Mouse (Mus musculus): ENCODE measurements around the gene Gm20388.

The Gm20388 gene

DNA sequence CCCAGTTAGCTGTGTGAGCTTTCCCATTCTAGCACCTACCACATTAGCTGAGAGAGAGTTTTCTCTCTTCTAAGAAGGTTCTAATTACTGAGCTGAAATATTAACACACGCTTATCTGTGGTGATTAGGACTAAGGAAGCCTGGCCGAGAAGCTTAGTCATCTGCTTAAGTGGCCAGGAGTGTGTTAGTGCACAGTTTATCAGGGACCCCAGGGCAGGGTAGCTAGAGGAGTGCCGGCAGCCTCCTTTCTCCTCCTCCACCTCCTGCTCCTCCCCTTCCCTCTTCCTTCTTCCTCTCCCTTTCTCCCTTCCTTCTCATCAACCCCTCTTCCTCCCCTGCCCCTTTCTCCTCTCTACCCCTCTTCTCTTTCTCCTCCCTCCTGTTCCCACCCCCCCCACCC is 4339.6 kb downstream of the Gm20388 start:
- no peak for DNase-seq (ENCODE audit: low spot score)

DNA sequence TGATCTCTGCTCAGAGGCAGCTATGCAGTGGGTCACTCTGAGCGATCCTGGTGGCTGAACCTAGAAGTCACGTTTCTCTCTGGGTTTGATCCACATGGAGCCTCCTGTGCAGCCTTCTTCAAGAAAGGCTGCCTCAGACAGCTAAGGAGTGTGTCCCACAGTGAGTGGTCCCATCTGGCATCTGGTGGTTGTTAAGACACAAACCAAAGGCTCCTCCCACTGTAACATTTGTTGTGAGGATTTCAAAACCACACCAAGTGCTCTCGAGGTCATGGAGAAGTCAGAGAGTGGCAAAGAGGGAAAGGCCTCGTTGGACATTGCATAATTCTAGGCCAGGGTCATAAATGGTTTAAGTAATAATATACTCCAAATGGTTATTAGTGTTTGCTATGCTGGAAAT is 4340.1 kb downstream of the Gm20388 start:
- DNase-seq (ENCODE audit: low spot score) = no peak

DNA sequence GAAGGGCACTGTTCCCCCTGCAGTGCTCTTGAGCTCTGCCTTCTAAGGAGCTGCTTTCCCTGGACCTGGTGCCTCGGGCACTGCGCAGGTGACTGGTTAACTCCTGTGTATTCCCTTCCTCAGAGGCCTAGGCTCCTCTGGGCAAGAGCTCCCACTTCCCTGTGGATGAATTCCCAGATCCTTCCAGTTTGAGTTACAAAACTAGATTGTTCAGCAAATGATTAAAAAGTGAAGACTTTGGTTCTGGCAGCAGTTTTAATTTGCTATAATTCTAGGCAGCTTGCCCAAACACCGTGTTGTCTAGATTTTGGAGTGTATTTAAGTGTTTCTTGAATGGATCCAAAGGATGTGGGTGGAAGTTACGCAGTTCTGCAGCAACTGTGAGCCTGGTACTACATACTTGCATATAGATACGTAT is 4341.9 kb downstream of the Gm20388 start:
- DNase-seq (ENCODE audit: low spot score) = no peak

DNA sequence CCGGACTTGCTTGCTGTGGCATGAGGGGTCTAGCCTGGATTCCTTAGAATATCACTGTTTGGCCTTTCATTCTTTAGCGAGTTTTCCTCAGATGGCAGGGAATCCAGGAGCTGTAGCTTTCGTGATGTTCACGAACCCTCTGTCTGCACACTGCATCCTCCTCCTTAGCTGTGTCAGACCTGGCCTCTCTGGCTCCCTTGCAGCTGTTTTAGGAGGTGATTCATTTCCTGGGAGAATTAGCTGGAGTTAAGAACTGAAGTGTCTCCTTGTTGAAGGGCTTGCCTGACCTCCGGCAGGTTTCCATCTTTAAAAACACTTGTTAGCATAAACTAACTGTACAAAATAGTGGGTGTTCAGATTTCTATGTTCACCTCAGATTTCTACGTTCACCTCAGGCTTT is 4343.3 kb downstream of the Gm20388 start:
- no peak for DNase-seq (ENCODE audit: low spot score)

DNA sequence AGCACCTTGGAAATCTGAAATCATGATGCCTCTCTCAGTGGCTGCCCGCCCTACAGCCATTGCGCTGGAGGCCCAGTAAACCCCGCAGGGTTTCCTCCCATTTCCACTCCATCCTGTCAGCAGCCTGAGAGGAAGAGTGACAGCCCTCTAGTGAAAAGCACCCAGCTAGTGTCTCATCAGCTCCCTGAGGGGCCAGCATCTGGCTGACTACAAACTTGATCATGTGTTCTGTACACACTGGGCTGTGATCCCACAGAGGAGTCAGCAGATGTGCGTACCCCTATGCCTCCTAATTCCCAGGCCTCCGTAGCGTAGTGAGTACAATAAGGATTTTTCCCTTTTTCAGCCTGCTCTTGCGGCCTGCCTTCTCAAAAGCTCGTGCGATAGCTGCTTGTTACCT is 4346.2 kb downstream of the Gm20388 start:
- no peak for DNase-seq (ENCODE audit: low spot score)

DNA sequence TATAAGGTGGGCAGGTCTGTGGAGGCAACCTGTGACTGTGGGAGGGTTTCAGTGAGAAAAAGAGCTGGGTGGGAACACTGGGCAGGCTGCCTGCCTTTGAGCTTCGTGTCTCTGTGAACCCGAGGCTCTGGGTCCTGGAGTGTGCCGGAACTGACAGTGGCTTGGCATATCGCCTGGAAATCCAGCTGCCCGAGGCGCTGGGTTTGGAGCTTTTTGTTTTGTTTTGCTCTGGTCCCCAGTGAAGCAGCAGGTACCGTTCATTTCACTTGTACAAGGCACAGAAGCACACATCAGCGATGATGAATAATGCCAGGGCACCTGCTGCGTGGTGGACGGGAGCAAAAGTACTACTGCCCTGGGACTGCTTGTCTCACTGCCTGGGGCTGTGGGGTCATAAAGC is 4346.7 kb downstream of the Gm20388 start:
- DNase-seq (ENCODE audit: low spot score) = no peak

DNA sequence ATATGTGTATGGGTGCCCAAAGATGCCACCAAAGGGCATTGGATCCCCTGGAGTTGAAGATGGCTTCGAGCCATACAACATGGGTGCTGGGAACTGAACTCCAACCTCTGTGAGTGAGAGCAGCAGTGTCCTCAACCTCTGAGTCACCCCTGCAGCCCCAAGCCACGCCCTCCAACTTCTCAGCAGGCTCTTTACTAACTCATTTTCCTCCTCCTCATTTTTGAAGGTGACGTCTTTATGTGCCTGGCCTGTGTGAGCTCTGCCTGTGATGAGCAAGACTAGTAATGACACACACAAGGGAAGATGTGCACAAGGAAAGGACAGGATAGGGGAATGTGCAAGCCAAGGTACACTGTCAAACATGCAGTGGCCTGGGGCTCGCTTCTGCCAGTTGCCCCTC is 4348.5 kb downstream of the Gm20388 start:
- DNase-seq (ENCODE audit: low spot score) = no peak

DNA sequence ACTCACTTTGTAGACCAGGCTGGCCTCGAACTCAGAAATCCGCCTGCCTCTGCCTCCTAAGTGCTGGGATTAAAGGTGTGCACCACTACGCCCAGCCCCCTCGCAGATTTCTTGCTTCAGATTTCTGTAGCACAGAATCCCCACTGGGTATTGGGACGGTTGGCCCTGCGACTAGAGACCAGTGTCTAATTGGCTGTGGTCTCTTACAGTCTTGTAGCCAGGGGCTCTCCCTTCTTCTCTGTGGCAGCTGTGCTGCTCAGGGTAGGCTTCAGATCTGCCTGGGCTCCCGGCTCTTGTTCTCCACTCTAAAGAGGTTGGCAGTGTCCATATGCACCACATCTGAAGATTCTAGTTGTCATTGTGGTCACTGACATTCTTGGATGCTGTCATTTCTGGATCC is 4349.3 kb downstream of the Gm20388 start:
- DNase-seq (ENCODE audit: low spot score) = no peak

DNA sequence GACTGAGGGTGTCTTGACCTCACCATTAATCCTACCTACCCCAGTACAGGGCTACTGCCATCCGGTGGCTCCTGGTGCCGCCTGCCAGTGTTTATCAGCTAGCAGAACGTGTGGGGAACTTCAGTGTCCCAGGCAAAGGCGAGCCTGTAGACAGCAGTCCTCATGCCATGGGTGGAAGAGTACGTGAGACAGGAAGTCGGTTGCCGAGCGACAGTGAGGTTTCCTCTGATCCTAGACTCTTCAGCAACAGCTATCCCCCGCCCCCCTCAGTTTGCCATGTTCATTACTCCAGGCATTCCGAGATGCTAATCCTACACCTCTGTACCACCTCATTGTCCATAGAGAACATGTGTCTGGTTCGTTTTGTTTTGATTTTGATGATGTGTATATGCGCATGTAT is 4349.7 kb downstream of the Gm20388 start:
- DNase-seq (ENCODE audit: low spot score) = no peak

DNA sequence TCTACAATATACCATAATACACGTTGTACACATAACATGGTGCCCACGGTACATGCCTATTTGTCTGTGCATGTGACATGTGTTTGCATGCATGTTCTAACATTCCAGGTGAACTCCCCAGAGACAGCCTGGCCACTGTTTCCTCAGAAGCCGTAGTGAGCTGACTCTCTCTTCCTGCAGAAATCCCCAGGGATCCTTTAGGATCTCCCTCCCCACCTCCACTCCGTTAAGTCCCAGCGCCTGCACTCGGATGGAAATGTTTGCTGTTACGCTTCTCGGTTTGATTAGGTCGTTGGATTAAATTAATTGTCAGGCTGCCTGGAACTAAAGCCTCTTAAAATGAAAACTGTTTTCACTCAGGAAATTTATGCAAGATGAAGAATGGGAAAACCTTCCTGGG is 4352.4 kb downstream of the Gm20388 start:
- no peak for DNase-seq (ENCODE audit: low spot score)

DNA sequence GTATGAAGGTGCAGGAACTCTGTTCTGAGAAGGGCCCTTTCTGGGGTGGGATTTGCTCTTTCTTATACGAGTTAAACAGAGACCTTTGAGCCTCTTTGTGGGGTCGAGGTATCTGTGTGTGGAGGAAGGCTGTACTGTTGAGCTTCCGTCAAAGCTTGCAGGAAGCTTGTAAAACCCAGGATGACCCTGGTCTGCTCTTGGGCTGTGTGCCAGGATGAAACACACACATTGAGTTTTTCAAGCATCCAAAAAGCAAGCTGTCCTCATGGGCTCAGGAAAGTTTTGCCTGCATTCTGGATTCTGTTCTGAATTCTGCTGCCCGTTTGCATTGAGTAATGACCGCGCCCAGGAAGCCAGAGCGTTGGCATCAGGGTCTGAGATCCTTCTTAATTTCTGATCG is 4353.4 kb downstream of the Gm20388 start:
- no peak for DNase-seq (ENCODE audit: low spot score)

DNA sequence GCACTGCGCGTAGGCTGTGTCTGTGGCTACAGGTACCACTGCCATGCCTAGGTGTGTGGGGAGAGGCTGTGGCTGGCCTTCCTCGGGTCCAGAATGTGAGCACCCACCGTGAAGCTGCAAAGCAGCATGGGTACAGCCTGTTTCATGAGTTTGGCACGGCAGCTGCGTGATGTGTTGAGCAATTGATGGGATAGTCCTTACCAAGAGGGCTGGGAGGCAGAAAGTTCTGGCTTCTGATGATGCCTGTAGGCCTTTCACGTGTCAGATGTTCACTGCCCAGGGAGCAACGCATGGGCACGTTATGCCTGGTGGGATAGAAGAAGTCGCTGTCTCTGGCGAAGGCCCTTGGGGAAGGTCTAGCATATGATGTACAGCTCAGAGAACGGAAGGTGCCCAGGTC is 4354.0 kb downstream of the Gm20388 start:
- DNase-seq (ENCODE audit: low spot score) = no peak

DNA sequence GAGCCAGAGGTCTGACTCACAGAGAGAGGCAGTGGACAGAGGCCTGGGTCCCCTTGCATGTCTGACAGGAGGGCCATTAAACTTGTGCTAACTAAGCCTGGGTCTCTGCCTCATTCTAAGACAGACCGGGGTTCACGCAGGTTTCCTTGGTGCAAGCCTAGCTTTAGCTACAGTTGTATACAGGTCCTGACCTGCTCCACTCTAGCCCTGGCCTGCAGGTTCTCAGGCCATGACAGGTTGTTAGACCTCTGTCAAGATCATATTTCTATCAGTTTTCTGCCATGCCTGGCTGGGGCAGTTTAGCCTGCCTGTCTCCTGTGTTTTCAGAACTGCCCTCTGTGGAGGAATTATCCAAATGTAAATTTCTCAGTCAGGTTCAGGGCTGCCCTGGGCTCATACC is 4354.5 kb downstream of the Gm20388 start:
- peak; percentile 37 for DNase-seq (ENCODE audit: low spot score)

DNA sequence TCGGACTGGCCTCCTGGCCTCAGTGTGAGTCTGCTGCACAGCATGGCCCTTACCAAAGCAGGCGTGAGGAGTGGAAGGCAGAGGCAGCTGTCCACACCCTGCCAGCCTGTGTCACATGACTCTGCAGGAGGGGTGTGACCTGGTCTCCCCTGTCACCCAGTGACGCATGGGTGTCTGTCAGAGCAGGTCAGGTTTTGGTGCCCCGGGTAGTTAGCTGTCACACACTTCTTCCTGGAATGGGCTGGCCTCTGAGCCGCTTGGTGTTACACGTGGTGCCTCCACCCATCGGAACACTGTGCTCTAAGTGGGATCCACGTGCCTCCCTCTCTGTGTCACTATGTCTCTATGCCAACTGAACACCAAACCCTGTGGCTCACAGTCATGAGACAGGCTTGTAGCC is 4355.2 kb downstream of the Gm20388 start:
- DNase-seq (ENCODE audit: low spot score) = no peak

DNA sequence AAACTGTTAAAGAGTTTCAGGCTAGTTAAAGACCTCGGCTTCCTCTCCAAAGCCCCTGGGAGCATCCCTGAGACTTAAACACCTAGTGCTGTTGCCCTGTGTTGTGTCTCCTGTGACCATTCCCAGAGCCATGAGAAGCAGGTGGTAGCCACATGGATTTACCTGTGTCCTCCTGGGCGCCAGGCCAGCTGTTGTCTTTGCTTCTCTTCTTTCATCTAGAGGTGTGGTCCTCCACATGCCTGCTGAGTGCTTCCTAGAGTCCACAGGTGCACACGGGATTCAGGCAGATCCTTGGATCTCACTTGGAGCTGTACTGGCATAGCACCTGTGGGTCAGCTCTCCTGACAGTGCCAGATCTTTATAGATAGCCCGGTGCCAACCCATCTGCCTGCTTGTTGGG is 4356.6 kb downstream of the Gm20388 start:
- DNase-seq (ENCODE audit: low spot score) = no peak

DNA sequence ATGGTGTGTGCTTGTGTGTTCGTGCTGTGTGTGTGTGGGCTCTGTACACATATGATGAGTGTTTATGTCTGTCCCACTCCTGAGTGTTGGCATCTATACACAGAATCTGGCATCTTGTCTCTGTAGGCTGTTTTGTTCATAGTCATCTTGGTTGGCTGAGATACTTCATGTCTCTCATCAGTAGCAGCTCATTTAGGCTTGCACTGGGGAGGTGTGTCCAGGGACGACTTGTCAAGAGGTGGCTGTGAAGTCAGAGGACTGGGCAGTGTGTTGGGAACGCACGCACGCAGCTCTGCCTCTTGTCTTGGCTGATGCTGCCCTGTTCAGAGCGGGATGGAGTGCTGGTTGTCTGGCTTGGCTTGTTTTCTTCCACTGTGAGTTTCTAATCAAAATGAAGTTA is 4359.9 kb downstream of the Gm20388 start:
- DNase-seq (ENCODE audit: low spot score) = no peak

DNA sequence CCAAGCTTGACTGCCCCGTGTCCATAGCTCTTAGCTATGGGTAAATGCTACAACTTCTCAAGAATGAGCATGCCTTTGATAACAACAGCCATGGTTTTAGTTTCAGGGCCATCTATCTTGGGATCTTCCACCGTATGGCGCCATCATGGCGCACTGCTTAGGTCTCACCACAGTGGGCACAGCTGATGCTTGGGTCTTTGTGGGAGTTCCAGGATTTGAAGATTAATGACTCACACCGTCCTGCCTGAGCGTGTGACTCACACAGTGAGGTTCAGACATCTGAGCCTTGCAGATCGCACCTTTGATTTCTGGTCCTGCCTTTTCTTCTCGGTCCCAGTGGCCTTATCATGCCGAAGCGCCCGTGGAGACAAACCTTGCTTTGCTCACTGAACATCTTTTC is 4360.3 kb downstream of the Gm20388 start:
- no peak for DNase-seq (ENCODE audit: low spot score)

DNA sequence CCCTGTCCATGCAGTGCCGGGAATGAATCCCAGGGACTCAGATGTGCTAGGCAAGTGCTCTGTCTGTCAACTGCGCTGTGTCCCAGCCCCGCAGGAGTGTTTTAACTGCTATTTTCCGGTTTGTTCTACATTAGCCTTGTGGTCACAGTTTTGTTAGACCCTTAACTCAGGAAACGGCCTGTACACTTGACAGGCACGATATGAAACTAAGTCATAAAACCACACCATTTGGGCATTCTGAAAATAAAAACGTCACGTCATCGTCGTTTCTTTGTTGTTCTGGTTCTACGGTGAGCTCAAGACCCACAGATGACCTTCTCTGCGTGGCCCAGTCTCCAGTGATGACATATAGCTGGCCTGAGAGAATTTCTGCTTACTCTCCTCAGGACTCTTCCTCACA is 4360.9 kb downstream of the Gm20388 start:
- no peak for DNase-seq (ENCODE audit: low spot score)

DNA sequence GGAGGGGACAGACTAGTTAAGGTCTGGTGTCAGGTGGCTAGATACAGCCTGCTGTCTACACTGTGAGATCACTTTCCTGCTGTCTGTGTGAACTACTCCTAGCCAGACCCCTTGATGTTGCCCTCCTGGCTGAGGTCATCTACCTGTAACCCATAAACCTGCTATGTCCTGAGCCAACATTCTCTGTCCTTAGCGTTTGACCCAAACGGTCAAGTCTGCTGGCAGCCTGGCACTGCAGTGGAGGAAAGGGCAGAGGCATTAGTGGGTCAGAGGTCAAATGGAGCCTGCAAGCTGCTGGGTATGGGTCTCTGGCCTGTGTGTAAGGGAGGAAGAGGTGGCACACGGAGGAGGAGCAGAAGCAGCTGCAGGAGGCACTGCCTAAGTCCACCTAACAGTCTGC is 4362.2 kb downstream of the Gm20388 start:
- no peak for DNase-seq (ENCODE audit: low spot score)

DNA sequence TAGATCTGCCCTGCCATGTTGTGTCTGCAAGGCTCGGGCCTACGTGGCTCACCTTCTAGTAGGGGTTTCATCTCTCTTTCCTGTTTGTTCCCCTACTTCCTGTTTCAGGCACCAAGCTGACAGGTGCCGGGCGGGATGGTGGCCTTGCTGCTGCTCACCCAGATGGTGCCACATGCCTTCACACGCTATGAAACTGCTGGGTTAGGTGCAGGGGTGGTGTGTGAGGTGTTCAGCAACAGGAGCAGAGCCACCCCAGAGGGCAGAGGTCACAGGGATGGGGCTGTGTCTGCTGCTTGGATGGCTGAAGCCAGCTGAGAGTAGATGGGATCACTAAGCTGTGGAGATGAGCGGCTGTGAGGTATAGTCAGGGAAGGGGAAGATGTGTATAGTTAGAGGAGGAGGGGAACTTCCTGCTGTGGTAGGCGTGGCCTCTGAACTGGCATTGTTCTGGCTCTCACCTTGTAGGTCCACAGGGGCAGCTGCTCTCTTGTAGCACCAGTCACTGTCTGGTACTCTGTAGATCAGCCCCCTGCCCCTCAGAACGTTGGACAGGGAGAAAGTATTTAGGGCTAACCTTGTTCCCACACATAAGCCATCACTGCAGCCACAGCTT is 4363.1 kb downstream of the Gm20388 start:
- no peak for DNase-seq (ENCODE audit: low spot score)

DNA sequence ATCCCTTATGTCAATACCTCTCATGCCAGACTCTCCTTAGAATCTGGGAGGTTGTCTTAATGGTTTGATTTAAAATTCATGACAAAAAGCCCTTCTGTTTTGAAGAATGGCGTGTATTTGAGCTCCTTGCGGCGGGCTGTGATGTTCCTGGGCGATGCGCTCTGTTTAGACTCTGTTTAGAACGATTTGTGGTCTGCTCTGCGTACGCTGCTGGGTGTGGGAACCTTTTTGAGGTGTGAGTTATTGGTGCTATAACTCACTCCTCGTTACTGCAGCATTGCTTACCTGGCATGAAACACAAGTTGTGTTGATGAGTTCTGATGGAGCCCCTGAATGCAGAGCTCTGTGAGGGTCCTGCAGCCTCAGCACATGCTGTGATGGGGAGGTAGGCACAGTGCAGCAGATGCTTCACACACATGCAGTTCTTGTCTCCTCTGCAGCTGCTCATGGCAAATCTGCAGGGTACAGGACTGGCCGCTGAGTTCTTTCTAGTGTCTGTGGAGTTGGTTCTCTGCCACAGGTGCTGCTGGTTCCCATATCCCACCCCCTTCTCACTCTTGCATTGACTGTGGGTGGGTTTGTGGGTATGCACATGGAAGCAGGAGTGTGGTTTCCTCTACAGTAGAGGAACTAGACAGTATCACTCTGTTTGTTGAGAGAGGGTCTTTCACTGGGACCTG is 4363.9 kb downstream of the Gm20388 start:
- no peak for DNase-seq (ENCODE audit: low spot score)

DNA sequence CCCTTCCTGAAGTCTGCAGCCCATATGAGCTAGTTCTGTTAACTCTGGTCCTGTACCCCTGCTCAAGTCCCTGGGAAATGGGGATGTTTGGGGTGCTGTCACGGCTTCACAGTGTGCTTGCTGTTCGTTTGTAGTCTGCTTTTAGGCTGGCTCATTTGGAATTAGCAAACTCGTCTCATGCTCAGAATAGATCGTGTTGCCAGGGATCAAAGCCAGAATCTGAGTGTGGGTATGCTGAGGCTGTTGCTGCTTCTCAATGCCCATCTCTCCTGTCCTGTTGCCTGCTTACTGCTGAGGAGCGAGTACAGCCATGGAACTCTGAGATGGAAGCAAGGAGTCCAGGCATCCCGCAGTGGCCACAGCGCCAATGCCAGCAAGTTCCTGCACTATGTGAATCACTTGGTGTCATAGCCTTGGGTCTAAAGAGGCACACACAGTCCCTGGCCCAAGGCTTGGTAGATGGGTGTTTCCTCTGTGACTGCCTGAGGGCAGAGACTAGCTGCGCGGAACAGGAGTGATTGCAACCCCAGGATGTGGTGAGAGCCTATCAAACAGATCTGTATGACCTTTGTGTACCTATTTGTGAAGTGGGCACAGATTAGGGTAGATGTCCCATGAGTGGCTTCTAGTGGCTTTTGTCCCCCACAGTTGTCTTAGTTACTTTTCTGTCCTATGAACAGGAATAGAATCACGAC is 4364.9 kb downstream of the Gm20388 start:
- DNase-seq (ENCODE audit: low spot score) = no peak

All from urinary bladder, postnatal 25 days (tissue).